Mouse (Mus musculus): ENCODE measurements at regions not wholly inside any gene's neighbourhood (a gene's known extent, or its start where the extent isn't known, plus 50 kb on each side); places are given as distances from the start of the nearest gene placed in this dataset.

GRCm38 (mm10) chr5:74925769-74926168 lies 118.8 kb downstream of the Chic2 start:
- Histone ChIP-seq H3K4me1 (ENCODE audit: control insufficient read depth, insufficient read depth, low read length) (no peaks in the 10 kb centered on the region), H3K9ac (replicated peaks; ENCODE audit: low read depth, low read length) (no peak overlapping the region), H3K36me3 (ENCODE audit: control insufficient read depth, insufficient read depth, low read length) (no peaks in the 10 kb centered on the region), H3K4me2 (ENCODE audit: low read depth, low read length) (no peak overlapping the region), H3K9me3 (ENCODE audit: control insufficient read depth, low read length) (no peaks in the 10 kb centered on the region), H3K27me3 (ENCODE audit: control insufficient read depth, insufficient read depth, low read length) (no peaks in the 10 kb centered on the region), H3K27ac (ENCODE audit: low read depth, low read length) (no peak overlapping the region), H3K4me3 (ENCODE audit: low read depth, low read length) (no peak overlapping the region)
- no peak for ATAC-seq (ENCODE audit: low read depth)
- 89% methylated on average over 10 of the region's 10 CpGs for WGBS

DNA sequence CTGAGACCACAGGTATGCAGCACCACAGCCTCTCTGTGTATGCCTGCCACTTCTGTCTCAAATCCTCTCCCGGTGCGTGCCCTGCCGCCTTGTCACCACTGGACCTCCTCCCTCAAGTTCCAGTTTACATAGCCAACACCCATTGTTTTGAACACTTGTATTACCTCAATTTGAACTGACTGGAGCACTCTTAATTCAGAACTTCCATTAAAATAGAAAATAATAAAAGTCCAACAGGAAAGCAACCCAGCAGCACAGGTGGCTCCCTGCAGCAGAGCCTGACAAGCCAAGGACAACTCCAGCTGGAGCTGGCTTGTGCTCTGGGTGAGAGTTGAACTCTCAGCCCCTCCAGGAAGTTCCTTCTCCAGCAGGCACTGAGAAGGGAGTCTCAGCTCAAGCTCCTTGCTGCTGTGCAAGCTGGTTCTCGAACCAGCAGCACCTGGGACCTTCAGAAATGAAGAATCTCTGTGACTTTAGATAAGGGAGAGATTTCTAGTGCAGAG lies 120.5 kb downstream of the Chic2 start:
- Histone ChIP-seq H3K9ac (replicated peaks; ENCODE audit: low read depth, low read length) (no peak overlapping the region), H3K27me3 (ENCODE audit: control insufficient read depth, insufficient read depth, low read length) (no peaks in the 10 kb centered on the region), H3K36me3 (ENCODE audit: control insufficient read depth, insufficient read depth, low read length) (no peaks in the 10 kb centered on the region), H3K9me3 (ENCODE audit: control insufficient read depth, low read length) (no peaks in the 10 kb centered on the region), H3K4me2 (ENCODE audit: low read depth, low read length) (no peak overlapping the region), H3K4me1 (ENCODE audit: control insufficient read depth, insufficient read depth, low read length) (no peaks in the 10 kb centered on the region), H3K4me3 (ENCODE audit: low read depth, low read length) (no peak overlapping the region), H3K27ac (ENCODE audit: low read depth, low read length) (no peak overlapping the region)
- no peak for ATAC-seq (ENCODE audit: low read depth)
- 89% methylated on average over 4 of the region's 4 CpGs for WGBS

- Histone ChIP-seq H3K27me3 (ENCODE audit: control insufficient read depth, insufficient read depth, low read length) (no peaks in the 10 kb centered on the region), H3K4me2 (ENCODE audit: low read depth, low read length) (no peak overlapping the region), H3K36me3 (ENCODE audit: control insufficient read depth, insufficient read depth, low read length) (no peaks in the 10 kb centered on the region), H3K9ac (replicated peaks; ENCODE audit: low read depth, low read length) (no peak overlapping the region), H3K9me3 (ENCODE audit: control insufficient read depth, low read length) (no peaks in the 10 kb centered on the region), H3K27ac (ENCODE audit: low read depth, low read length) (no peak overlapping the region), H3K4me3 (ENCODE audit: low read depth, low read length) (no peak overlapping the region), H3K4me1 (ENCODE audit: control insufficient read depth, insufficient read depth, low read length) (no peaks in the 10 kb centered on the region)
- 92% methylated on average over 2 of the region's 2 CpGs for whole genome bisulfite sequencing
- ATAC-seq (ENCODE audit: low read depth): no peak
These were observed 121.2 kb downstream of the Chic2 start for GRCm38 (mm10) chr5:74923337-74923736.

GRCm38 (mm10) chr5:74922881-74923280 lies 121.7 kb downstream of the Chic2 start:
- no peak overlapping the region for H3K9ac ChIP-seq (replicated peaks; ENCODE audit: low read depth, low read length)
- no peak overlapping the region for H3K27ac ChIP-seq (ENCODE audit: low read depth, low read length)
- no peaks in the 10 kb centered on the region for H3K4me1 ChIP-seq (ENCODE audit: control insufficient read depth, insufficient read depth, low read length)
- WGBS: 82% methylated on average over 6 of the region's 6 CpGs
- H3K9me3 ChIP-seq (ENCODE audit: control insufficient read depth, low read length): no peaks in the 10 kb centered on the region
- no peak overlapping the region for H3K4me2 ChIP-seq (ENCODE audit: low read depth, low read length)
- no peak overlapping the region for H3K4me3 ChIP-seq (ENCODE audit: low read depth, low read length)
- no peaks in the 10 kb centered on the region for H3K27me3 ChIP-seq (ENCODE audit: control insufficient read depth, insufficient read depth, low read length)
- H3K36me3 ChIP-seq (ENCODE audit: control insufficient read depth, insufficient read depth, low read length): no peaks in the 10 kb centered on the region
- ATAC-seq (ENCODE audit: low read depth): no peak

GRCm38 (mm10) chr5:74920939-74921338 lies 123.6 kb downstream of the Chic2 start:
- Histone ChIP-seq H3K9ac (replicated peaks; ENCODE audit: low read depth, low read length) (no peak overlapping the region), H3K4me2 (ENCODE audit: low read depth, low read length) (no peak overlapping the region), H3K4me1 (ENCODE audit: control insufficient read depth, insufficient read depth, low read length) (no peaks in the 10 kb centered on the region), H3K9me3 (ENCODE audit: control insufficient read depth, low read length) (no peaks in the 10 kb centered on the region), H3K27me3 (ENCODE audit: control insufficient read depth, insufficient read depth, low read length) (no peaks in the 10 kb centered on the region), H3K36me3 (ENCODE audit: control insufficient read depth, insufficient read depth, low read length) (no peaks in the 10 kb centered on the region), H3K27ac (ENCODE audit: low read depth, low read length) (no peak overlapping the region), H3K4me3 (ENCODE audit: low read depth, low read length) (no peak overlapping the region)
- 75% methylated on average over 2 of the region's 2 CpGs for WGBS
- ATAC-seq (ENCODE audit: low read depth): no peak

DNA sequence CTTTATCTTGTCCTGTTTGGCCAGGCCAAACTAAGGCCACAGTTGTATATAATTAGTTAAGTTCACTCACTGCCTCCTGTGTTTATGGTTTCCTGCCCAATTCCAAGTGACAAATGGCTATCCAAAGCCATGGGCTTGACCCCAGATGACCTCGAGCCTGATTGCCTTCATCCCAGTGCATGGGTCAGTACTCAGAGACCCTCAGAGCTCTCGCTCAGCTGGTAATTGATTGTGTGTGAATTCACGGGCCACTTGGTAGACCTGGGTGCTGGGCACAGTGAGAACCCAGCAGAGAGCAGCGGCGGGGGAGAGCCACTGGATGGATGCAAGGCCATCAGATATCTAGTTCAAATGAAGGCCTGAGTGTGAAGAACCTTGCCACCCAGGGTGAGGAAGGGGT lies 124.1 kb downstream of the Chic2 start:
- H3K36me3 ChIP-seq (ENCODE audit: control insufficient read depth, insufficient read depth, low read length): no peaks in the 10 kb centered on the region
- no peak for ATAC-seq (ENCODE audit: low read depth)
- H3K9me3 ChIP-seq (ENCODE audit: control insufficient read depth, low read length): no peaks in the 10 kb centered on the region
- 24% methylated on average over 5 of the region's 5 CpGs for WGBS
- H3K27ac ChIP-seq (ENCODE audit: low read depth, low read length): no peak overlapping the region
- H3K4me1 ChIP-seq (ENCODE audit: control insufficient read depth, insufficient read depth, low read length): no peaks in the 10 kb centered on the region
- no peaks in the 10 kb centered on the region for H3K27me3 ChIP-seq (ENCODE audit: control insufficient read depth, insufficient read depth, low read length)
- no peak overlapping the region for H3K4me2 ChIP-seq (ENCODE audit: low read depth, low read length)
- H3K4me3 ChIP-seq (ENCODE audit: low read depth, low read length): no peak overlapping the region
- H3K9ac ChIP-seq (replicated peaks; ENCODE audit: low read depth, low read length): no peak overlapping the region

DNA sequence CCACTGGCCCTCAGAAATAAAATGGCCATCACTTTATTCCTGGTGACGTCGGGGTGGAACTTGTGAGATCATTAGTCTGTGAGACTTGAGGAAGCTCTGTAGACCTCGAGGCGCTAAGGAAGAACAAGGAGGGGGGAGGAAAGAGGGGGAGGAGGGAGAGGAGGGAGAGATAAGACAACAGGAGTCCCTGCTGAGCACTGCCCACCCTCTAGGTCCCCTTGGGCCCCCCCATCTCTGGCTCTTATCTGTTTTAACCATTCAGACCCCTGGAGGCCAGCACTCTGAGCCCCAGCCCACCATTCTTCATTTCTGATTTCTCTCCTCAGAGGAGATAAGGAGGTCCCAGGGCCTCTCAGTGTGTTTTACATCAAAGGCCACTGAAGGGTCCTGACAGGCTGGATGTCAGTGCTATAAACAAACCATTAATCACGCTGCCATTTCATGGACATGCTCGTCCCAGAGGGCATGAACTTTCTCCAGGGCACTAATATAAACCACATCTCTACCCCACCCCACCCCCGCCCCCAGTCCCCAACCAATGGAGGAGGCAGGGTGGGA lies 139.0 kb downstream of the Chic2 start:
- no peak for ATAC-seq (ENCODE audit: low read depth)
- 28% methylated on average over 7 of the region's 7 CpGs for WGBS
- no peaks in the 10 kb centered on the region for H3K27me3 ChIP-seq (ENCODE audit: control insufficient read depth, insufficient read depth, low read length)

DNA sequence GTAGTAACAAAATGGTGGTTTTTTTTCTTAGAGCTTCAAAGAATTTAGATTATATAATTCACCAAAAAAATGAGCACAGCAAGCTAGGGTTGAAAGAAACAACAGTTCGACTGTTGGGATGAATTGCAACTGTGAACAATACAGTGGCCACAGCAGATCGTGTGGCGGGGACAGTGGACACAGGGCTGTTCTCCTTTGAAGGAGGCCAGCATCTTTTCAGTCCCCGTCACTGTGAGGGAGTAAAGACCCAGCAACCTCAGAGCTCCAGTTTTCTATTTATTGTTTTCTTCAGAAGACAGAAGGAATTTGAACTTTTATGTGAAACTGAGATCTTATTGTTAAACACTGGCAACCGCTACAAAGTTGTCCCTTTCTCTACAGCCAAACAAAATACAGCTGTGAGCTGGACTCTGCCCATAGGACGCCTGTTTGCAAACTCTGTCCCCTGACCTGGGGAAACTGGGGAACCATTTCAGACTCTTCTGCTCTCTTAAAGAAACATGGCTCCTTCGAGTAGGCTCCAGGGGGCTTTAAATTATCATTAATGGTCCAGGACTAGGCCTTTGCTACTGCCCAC lies 139.6 kb downstream of the Chic2 start:
- no peaks in the 10 kb centered on the region for H3K36me3 ChIP-seq (ENCODE audit: control insufficient read depth, insufficient read depth, low read length)
- ATAC-seq (ENCODE audit: low read depth): no peak
- H3K4me3 ChIP-seq (ENCODE audit: low read depth, low read length): no peak overlapping the region
- no peaks in the 10 kb centered on the region for H3K9me3 ChIP-seq (ENCODE audit: control insufficient read depth, low read length)
- no peak overlapping the region for H3K9ac ChIP-seq (replicated peaks; ENCODE audit: low read depth, low read length)
- H3K4me1 ChIP-seq (ENCODE audit: control insufficient read depth, insufficient read depth, low read length): no peaks in the 10 kb centered on the region
- no peak overlapping the region for H3K27ac ChIP-seq (ENCODE audit: low read depth, low read length)
- WGBS: 39% methylated on average over 7 of the region's 7 CpGs
- H3K4me2 ChIP-seq (ENCODE audit: low read depth, low read length): no peak overlapping the region
- H3K27me3 ChIP-seq (ENCODE audit: control insufficient read depth, insufficient read depth, low read length): no peaks in the 10 kb centered on the region

More for the DNA sequence above, 139.0 kb downstream of the Chic2 start:
- no peak overlapping the region for H3K9ac ChIP-seq (replicated peaks; ENCODE audit: low read depth, low read length)
- no peaks in the 10 kb centered on the region for H3K9me3 ChIP-seq (ENCODE audit: control insufficient read depth, low read length)
- no peaks in the 10 kb centered on the region for H3K36me3 ChIP-seq (ENCODE audit: control insufficient read depth, insufficient read depth, low read length)
- no peak overlapping the region for H3K27ac ChIP-seq (ENCODE audit: low read depth, low read length)
- no peak overlapping the region for H3K4me3 ChIP-seq (ENCODE audit: low read depth, low read length)
- H3K4me2 ChIP-seq (ENCODE audit: low read depth, low read length): no peak overlapping the region
- no peaks in the 10 kb centered on the region for H3K4me1 ChIP-seq (ENCODE audit: control insufficient read depth, insufficient read depth, low read length)

DNA sequence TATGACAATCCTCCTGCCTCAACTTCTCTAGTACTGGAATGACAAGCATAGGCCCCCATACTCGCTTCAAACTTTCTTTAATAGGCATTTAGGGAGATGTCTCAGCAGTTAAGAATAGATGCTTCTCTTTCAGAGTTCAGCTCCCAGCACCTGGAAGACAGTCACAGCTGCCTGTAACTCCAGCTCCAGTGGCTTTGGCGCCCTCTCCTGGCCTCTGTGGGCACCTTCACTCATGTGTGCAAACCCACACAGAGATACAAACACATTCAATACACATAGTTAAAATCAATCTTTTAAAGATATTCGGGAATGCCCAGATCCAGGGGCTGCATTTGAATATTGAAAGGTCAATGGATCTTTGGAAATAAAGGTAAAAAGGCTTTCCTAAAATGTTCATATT lies 140.2 kb downstream of the Chic2 start:
- Histone ChIP-seq H3K27ac (ENCODE audit: low read depth, low read length) (no peak overlapping the region), H3K9ac (replicated peaks; ENCODE audit: low read depth, low read length) (no peak overlapping the region), H3K4me2 (ENCODE audit: low read depth, low read length) (no peak overlapping the region), H3K36me3 (ENCODE audit: control insufficient read depth, insufficient read depth, low read length) (no peaks in the 10 kb centered on the region), H3K27me3 (ENCODE audit: control insufficient read depth, insufficient read depth, low read length) (no peaks in the 10 kb centered on the region), H3K4me3 (ENCODE audit: low read depth, low read length) (no peak overlapping the region), H3K4me1 (ENCODE audit: control insufficient read depth, insufficient read depth, low read length) (no peaks in the 10 kb centered on the region), H3K9me3 (ENCODE audit: control insufficient read depth, low read length) (no peaks in the 10 kb centered on the region)
- 86% methylated on average over 3 of the region's 3 CpGs for WGBS
- ATAC-seq (ENCODE audit: low read depth): no peak
